Mouse (Mus musculus) stomach, postnatal 0 days (tissue): Measurements from ENCODE around the gene Angpt4.

Experiments
- CTCF ChIP-seq: IDR thresholded peaks from 2 replicates; pipeline ENCODE4 v1.5.1; 2016; ENCODE audit warnings: antibody characterized with exemption, low read depth, mild to moderate bottlenecking, moderate library complexity
- EP300 ChIP-seq: optimal IDR thresholded peaks from 2 replicates; pipeline ENCODE3; 2016; ENCODE audit warnings: antibody characterized with exemption

DNA sequence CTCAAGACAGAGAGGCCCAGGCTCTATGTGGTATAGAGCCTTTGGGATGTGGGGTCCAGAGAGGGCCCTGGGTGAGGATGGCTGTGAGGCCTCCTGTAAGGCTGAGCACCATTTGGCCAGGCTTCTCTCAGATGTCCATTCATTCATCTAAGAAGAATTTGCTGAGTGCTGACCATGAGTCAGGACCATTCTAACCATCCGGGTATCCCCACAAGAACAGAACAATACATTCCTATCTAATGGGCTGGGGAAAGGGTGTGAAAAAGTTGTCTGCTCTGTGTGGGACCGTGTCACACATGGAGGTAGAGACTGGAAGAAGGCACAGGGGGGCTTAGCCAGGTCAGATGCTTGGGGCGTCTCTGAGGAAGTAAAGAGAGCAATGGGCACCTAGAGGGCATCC lies 741 bp downstream of the Angpt4 start:
- no peak for TF ChIP-seq EP300
- TF ChIP-seq CTCF, result no peak
